16 mouse cellular contexts compared by ENCODE assay signal in the genomic region with DNA sequence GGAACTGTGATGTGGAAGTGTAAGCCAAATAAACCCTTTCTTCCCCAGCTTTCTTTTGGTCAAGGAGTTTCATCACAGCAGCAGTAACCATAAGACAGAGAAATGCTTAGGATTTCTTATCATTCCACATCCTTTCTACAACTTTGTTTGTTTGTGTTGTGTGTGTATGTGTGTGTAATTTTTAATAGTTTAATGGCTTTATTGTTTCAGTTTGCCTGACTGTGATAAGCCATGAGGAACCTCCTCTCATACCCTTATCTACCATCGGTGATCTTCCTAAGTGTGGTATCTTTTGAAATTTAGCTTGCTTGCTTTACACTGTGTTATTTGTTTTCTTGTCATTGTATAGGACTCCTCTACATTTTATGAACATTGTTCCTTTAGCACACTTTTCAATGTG.
"Had no signal": no experiment of that assay in that cellular context is flagged by ENCODE, and none has a peak within 500 bp of the region (broad histone marks: within the 10 kb centered on the region; RNA-seq: fewer than 3 reads in every experiment).

No protein-coding gene starts in this region.

- H3K36me3 ChIP-seq: neural tube, embryonic 13.5 days; neural tube, embryonic 15.5 days; stomach, embryonic 15.5 days had no signal

- H3K9me3 ChIP-seq: neural tube, embryonic 13.5 days; neural tube, embryonic 15.5 days; stomach, embryonic 15.5 days had no signal

- H3K27ac ChIP-seq: neural tube, embryonic 13.5 days; neural tube, embryonic 15.5 days; stomach, embryonic 15.5 days; stomach, postnatal 0 days had no signal

- DNase-seq: retina, postnatal 1 day; right cerebral cortex, adult 18-20 months; right cerebral cortex, postnatal 14 days; right cerebral cortex, postnatal 25 days; right cerebral cortex, postnatal 4 days; spleen, adult 18-20 months; thymus, adult 18-20 months; thymus, adult 2 months; thymus, postnatal 14 days; thymus, postnatal 25 days; thymus, postnatal 36 days; thymus, postnatal 4 days had no signal

- H3K27me3 ChIP-seq: neural tube, embryonic 13.5 days; neural tube, embryonic 15.5 days; stomach, embryonic 15.5 days had no signal

- H3K4me2 ChIP-seq: neural tube, embryonic 13.5 days; neural tube, embryonic 15.5 days; stomach, embryonic 15.5 days had no signal

- H3K9ac ChIP-seq: neural tube, embryonic 13.5 days; neural tube, embryonic 15.5 days; stomach, embryonic 15.5 days had no signal

- H3K4me1 ChIP-seq: neural tube, embryonic 13.5 days; neural tube, embryonic 15.5 days; stomach, embryonic 15.5 days had no signal

- H3K4me3 ChIP-seq: neural tube, embryonic 13.5 days; neural tube, embryonic 15.5 days; stomach, embryonic 15.5 days had no signal
